ENCODE assay signal across 25 mouse cellular contexts in the genomic region with DNA sequence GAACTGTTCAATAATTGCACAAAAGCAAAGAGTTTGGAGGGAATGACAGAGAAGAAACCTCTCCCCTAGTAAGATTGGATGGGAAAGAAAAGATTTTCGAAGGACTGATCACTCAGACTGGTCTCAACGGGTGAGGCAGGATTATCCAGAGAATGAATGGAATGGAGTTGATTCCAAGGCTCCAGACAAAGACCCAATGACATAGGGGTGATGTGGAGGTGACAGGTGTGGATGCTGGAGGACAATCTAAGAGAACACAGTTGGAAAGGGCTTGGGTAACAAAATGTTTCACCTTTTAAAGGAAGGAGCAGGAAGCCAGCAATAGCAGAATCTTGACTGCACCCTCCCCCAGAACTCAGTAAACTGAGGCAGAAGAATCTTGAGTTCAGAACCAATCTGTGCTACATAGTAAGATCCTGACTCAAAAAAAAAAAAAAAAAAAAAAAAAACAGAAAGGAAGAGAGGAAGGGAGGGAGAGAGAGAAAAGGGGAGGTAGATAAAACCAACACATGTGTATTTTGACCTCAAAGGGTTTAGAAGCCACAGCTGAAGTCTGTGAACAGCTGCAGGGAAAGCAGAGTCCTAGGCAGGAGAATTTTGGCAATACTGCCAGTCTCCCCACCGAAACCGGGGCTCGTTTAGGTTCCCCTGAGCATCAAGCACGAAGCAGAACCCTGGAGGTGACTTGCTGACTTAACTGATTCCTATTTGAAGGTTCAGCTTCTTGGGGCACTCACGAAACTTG. TPM values are rescaled to one million over a fixed set of nuclear protein-coding genes. Genes with fewer than 3 reads are reported as not detected.
DNase-seq lines count a peak whose midpoint lies in the region; TF ChIP-seq lines count a peak whose summit lies in the region.
"Had no signal": no experiment of that assay in that cellular context is flagged by ENCODE, and none has a peak within 500 bp of the region (broad histone marks: within the 10 kb centered on the region; RNA-seq: fewer than 3 reads in every experiment).

No protein-coding gene starts in this region.

- no peak for TF ChIP-seq CTCF in thymus, adult 2 months (IDR thresholded peaks at IDR 0.05; ENCODE audit: borderline replicate concordance, control insufficient read depth, extremely low read depth, insufficient read depth, low read length, poor library complexity)

- no peak overlapping the region for H3K27ac ChIP-seq in thymus, adult 2 months (ENCODE audit: control insufficient read depth, insufficient read depth, low read length)
- H3K27ac ChIP-seq: embryonic facial prominence, embryonic 15.5 days; forebrain, embryonic 10.5 days; gastrocnemius, adult 2 months; heart, embryonic 13.5 days; hindbrain, embryonic 13.5 days; hindbrain, postnatal 0 days had no signal

- peaks cover 9% of the 10 kb centered on the region for H3K4me1 ChIP-seq in thymus, adult 2 months (replicated peaks; ENCODE audit: control insufficient read depth, insufficient read depth, low read length)
- H3K4me1 ChIP-seq: embryonic facial prominence, embryonic 15.5 days had no signal

- peak overlapping the region; percentile 60 for H3K4me2 ChIP-seq in myocyte (ENCODE audit: low read depth)
- H3K4me2 ChIP-seq: embryonic facial prominence, embryonic 15.5 days; heart, embryonic 13.5 days; hindbrain, embryonic 13.5 days had no signal

- no peak for TF ChIP-seq POLR2A in thymus, adult 2 months (IDR thresholded peaks at IDR 0.05; ENCODE audit: control insufficient read depth, extremely low read depth, insufficient read depth, low read length, poor library complexity)
- TF ChIP-seq POLR2A in myocyte (IDR thresholded peaks at IDR 0.05; ENCODE audit: insufficient read length, low read depth) = no peak

- H3K27me3 ChIP-seq in thymus, adult 2 months (ENCODE audit: control insufficient read depth, insufficient read depth, low read length) = no peaks in the 10 kb centered on the region
- no peaks in the 10 kb centered on the region for H3K27me3 ChIP-seq in myocyte (ENCODE audit: control insufficient read depth, insufficient read depth, insufficient read length)
- H3K27me3 ChIP-seq: embryonic facial prominence, embryonic 15.5 days; heart, embryonic 13.5 days; hindbrain, embryonic 13.5 days had no signal

- 31% methylated on average over 7 of the region's 7 CpGs for WGBS in thymus, adult 2 months

- H3K79me2 ChIP-seq in myocyte (ENCODE audit: control insufficient read depth, insufficient read depth) = no peaks in the 10 kb centered on the region

- no peak overlapping the region for H3ac ChIP-seq in myocyte (ENCODE audit: control insufficient read depth, insufficient read length)

- H3K36me3 ChIP-seq in thymus, adult 2 months (ENCODE audit: control insufficient read depth, insufficient read depth, low read length) = no peaks in the 10 kb centered on the region
- H3K36me3 ChIP-seq in myocyte (ENCODE audit: control insufficient read depth, insufficient read depth) = no peaks in the 10 kb centered on the region
- H3K36me3 ChIP-seq: embryonic facial prominence, embryonic 15.5 days; forebrain, embryonic 10.5 days; heart, embryonic 13.5 days; hindbrain, embryonic 13.5 days had no signal

- DNase-seq in thymus, adult 2 months = peak; percentile 33
- no peak for DNase-seq in thymus, adult 18-20 months
- peak; percentile 42 for DNase-seq in thymus, postnatal 14 days
- no peak for DNase-seq in urinary bladder, postnatal 14 days (ENCODE audit: low spot score)
- DNase-seq in cerebellum, postnatal 10 days = no peak
- DNase-seq in heart, postnatal 4 days = no peak
- DNase-seq: adrenal gland, adult 8-10 months; cerebellum, adult 11 months; cerebellum, adult 8-10 months; cerebellum, postnatal 36 days; gastrocnemius, adult 2 months; gastrocnemius, postnatal 25 days; heart, adult 11 months; heart, postnatal 36 days had no signal

- no peak overlapping the region for H3K4me3 ChIP-seq in thymus, adult 2 months (ENCODE audit: control insufficient read depth, insufficient read depth, low read length)
- H3K4me3 ChIP-seq in myocyte = no peak overlapping the region
- H3K4me3 ChIP-seq: embryonic facial prominence, embryonic 15.5 days; erythroblast, embryonic 14.5 days; forebrain, embryonic 10.5 days; gastrocnemius, adult 2 months; heart, embryonic 13.5 days; hindbrain, embryonic 13.5 days had no signal

TF ChIP-seq in myocyte, 11 proteins besides CTCF, POLR2A, EP300 and RAD21:
- TF ChIP-seq MYOD1 (IDR thresholded peaks at IDR 0.05; ENCODE audit: control insufficient read depth in 1 of 3, insufficient read length in 2 of 3, low read depth in 2 of 3) = peak; percentile 67 to 93 (median 91)
- peak; percentile 10 for TF ChIP-seq TCF3 (IDR thresholded peaks at IDR 0.05; ENCODE audit: insufficient read length, low read depth)
- peak in 2 of 3 experiments; percentile 58 to 67 for TF ChIP-seq MYOG (IDR thresholded peaks at IDR 0.05; ENCODE audit: control insufficient read depth in 1 of 3, insufficient read depth in 1 of 3, insufficient read length in 2 of 3, low read depth in 2 of 3)
- TF ChIP-seq TCF12 (IDR thresholded peaks at IDR 0.05; ENCODE audit: insufficient read depth, poor library complexity, severe bottlenecking) = peak; percentile 14
- TF ChIP-seq REST (IDR thresholded peaks at IDR 0.05; ENCODE audit: insufficient read depth, insufficient read length) = no peak
- no peak for TF ChIP-seq CEBPB (IDR thresholded peaks at IDR 0.05; ENCODE audit: insufficient read depth, poor library complexity, severe bottlenecking)
TF ChIP-seq in myocyte: peak in this region for 4.

RNA-seq across cellular contexts. Expression of a gene that starts 20.3 kb away (rescaled TPM):
- polyA plus RNA-seq in thymus, adult 2 months (2012; rRNA removed) = 1.9 and 2.8 TPM in 2 replicates
- polyA plus RNA-seq in myocyte (2012; fragmentation: generic; extraction: Trizol) = 0.10 TPM
- total RNA-seq in heart, postnatal 4 days (2021) = not detected
- total RNA-seq: ES-E14; gastrocnemius, adult 2 months; gastrocnemius, postnatal 25 days; heart, postnatal 36 days; hindbrain, postnatal 0 days had no signal
- polyA plus RNA-seq: brain, embryonic 14.5 days; embryonic facial prominence, embryonic 15.5 days; erythroblast, embryonic 14.5 days; forebrain, embryonic 10.5 days; forebrain, embryonic 14.5 days; heart, embryonic 13.5 days; heart, postnatal 0 days; hindbrain, embryonic 13.5 days; hindbrain, postnatal 0 days had no signal

Comparison
In these comparisons a context has a peak if more than half of its experiments do, and no peak if none do; other contexts are left out.
1. DNase-seq: peak in thymus, adult 2 months (single experiment) and thymus, postnatal 14 days (single experiment); none in thymus, adult 18-20 months (0 of 2), urinary bladder, postnatal 14 days (single experiment), cerebellum, postnatal 10 days (0 of 2) and heart, postnatal 4 days (single experiment).